Mouse (Mus musculus) hindbrain, embryonic 13.5 days (tissue): Measurements from ENCODE around the gene Ctsf. TPM values are rescaled to one million over a fixed set of nuclear protein-coding genes. Genes with fewer than 3 reads are reported as not detected.
"Not testable (repeated sequence)": the region's sequence is repeated elsewhere in the genome, so short reads cannot be mapped to it uniquely, and the experiment has no call there.

Experiments
- ATAC-seq: fragments of 200-750 bp; cut with Nextera tagmentation; 2 replicates; pipeline ENCODE4 v1.8.0; 2017; ENCODE audit warnings: moderate TSS enrichment; ENCODE audit not compliant: low FRiP score
- H3K27ac ChIP-seq: fragments of 300-500 bp; sonication (generic); 2 replicates; pipeline ENCODE4 v1.5.1; 2015; ENCODE audit warnings: inconsistent platforms, mild to moderate bottlenecking, moderate library complexity
- H3K27me3 ChIP-seq: fragments of 300-500 bp; sonication (generic); 2 replicates; pipeline ENCODE4 v1.6.1; 2015; ENCODE audit warnings: mild to moderate bottlenecking, inconsistent platforms
- H3K36me3 ChIP-seq: fragments of 300-500 bp; sonication (generic); 2 replicates; pipeline ENCODE4 v1.6.1; 2015; ENCODE audit warnings: mild to moderate bottlenecking, inconsistent platforms
- H3K4me1 ChIP-seq: fragments of 300-500 bp; sonication (generic); replicated peaks from 2 replicates; pipeline ENCODE4 v1.6.1; 2015; ENCODE audit warnings: inconsistent platforms
- H3K4me2 ChIP-seq: fragments of 300-500 bp; sonication (generic); 2 replicates; pipeline ENCODE4 v1.6.1; 2015; ENCODE audit warnings: inconsistent platforms, mild to moderate bottlenecking, moderate library complexity
- H3K4me3 ChIP-seq: fragments of 300-500 bp; sonication (generic); 2 replicates; pipeline ENCODE4 v1.5.1; 2015; ENCODE audit warnings: mild to moderate bottlenecking, inconsistent platforms
- H3K9ac ChIP-seq: fragments of 300-500 bp; sonication (generic); 2 replicates; pipeline ENCODE4 v1.6.1; 2015; ENCODE audit warnings: mild to moderate bottlenecking, inconsistent platforms
- H3K9me3 ChIP-seq: fragments of 300-500 bp; sonication (generic); 2 replicates; pipeline ENCODE4 v1.6.1; 2016; ENCODE audit warnings: inconsistent platforms
- WGBS: fragments of 180-500 bp; shearing (Covaris S2); methylation state at CpG from one replicate; pipeline ENCODE4 v1.1.7; 2015; 5-methylcytosine and 5-hydroxymethylcytosine counted together
- polyA plus RNA-seq: library from polyadenylated mRNA; unstranded; fragments of >200 nt; fragmentation: Nextera tagmentation; extraction: Ambion mirVana; gene quantifications from 2 replicates; pipeline ENCODE4 v1.2.1, GENCODE M21; 2015

The Ctsf gene
- polyA plus RNA-seq: 67.3 and 69.7 TPM in 2 replicates

DNA sequence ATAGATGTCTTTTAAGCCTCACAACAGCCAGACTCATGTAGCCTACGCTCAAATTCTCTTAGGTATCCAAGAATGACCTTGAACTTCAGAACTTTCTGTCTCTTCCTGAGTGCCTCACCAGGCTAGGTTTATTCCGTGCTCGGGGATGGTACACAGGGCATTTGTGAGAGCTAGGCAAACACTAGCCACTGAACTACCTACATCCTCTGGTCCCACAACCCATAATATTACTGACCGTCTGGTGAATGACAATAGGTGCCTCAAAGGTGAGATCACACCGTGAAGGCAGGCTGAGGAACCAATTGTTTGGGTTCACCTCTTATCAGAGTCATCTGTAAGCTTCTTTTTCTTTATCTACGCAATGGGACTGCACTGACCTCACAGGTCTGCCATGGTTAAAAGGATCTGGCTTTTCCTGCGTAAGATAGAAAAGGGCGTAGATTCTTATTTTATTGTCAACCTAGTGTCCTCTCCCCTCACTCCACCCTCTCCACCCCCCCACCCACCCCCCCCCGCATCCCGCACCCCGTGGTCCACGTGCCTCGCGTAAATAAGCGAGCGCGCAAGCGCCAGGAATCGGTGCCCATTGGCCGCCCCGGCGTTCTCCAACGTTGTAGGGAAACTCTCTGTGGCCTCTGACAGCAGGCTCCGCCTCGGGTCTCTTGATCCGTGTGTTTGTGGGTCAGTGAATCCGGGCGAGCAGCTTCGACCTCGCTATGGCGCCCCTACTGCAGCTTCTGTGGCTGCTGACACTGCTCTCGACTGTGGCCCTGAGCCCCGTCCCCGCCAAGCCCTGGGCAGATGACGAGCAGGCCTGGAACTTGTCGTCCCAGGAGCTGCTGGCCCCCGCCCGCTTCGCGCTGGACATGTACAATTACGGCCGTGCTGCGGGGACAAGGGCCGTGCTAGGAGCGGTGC, at the start of gene Ctsf:
TSS of gene Ctsf (plus strand) at position 579 of the 918 bp plus-strand sequence.
- Histone ChIP-seq H3K9ac (peak within 1 kb of the TSS; percentile 87), H3K4me2 (peak within 1 kb of the TSS; percentile 96), H3K27me3 (0 out of 2 replicates have a peak, but pooled peaks cover 3% of the 10 kb centered on the region), H3K9me3 (no peaks in the 10 kb centered on the region), H3K4me3 (peak within 1 kb of the TSS; percentile 61), H3K4me1 (peaks cover 14% of the 10 kb centered on the region), H3K27ac (peak within 1 kb of the TSS; percentile 65), H3K36me3 (peaks cover 17% of the 10 kb centered on the region)
- 4% methylated on average over 45 of the region's 45 CpGs for WGBS
- peak; percentile 92 for ATAC-seq

DNA sequence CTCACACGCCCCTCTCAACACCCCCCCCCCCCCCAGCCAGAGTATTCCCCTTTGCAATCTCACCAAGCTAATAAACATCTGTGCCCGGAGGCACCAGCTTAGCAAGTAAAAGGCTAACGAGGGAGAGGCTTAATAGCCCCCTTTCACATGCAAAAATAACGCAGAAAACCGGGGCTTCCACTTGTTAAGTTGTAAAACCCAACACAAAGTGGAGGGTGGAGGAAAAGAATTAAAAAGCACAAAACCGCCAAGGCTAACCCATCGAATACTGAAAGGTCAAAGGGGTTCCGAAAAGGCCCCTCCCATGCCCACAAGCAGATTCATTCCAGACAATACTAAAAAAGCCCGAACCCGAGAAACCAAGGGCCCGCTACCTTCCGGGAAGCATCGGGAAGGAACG, 44.6 kb upstream of the Ctsf start:
- no peaks in the 10 kb centered on the region for H3K27me3 ChIP-seq
- peak overlapping the region; percentile 87 for H3K4me3 ChIP-seq
- WGBS: 0% methylated on average over 14 of the region's 14 CpGs
- 0 out of 2 replicates have a peak, but pooled peaks cover under 1% of the 10 kb centered on the region for H3K9me3 ChIP-seq
- H3K36me3 ChIP-seq: no peaks in the 10 kb centered on the region
- peak overlapping the region; percentile 76 for H3K9ac ChIP-seq
- peak overlapping the region; percentile 96 for H3K4me2 ChIP-seq
- H3K4me1 ChIP-seq: peaks cover 37% of the 10 kb centered on the region
- H3K27ac ChIP-seq: peak overlapping the region; percentile 95
- no peak for ATAC-seq

DNA sequence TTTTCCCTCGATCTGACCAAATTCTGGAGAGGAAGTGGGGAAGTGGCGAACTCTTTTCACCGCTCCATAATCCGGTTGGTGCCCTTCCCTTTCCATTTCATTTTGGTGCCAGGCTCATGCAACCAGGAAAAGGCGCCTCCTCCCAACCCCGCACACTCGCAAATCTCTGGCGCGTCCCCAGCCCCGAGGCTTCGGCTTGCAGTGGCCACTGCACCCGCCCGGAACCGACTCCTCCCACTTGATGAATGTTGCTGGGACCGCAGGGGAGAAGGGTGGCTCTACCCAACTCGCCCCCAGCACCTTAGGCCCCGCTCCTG, 44.2 kb upstream of the Ctsf start:
- ATAC-seq: no peak
- Histone ChIP-seq H3K27me3 (no peaks in the 10 kb centered on the region), H3K27ac (peak overlapping the region; percentile 95), H3K4me1 (peaks cover 37% of the 10 kb centered on the region), H3K9ac (peak overlapping the region; percentile 76), H3K4me2 (peak overlapping the region; percentile 96), H3K9me3 (0 out of 2 replicates have a peak, but pooled peaks cover 5% of the 10 kb centered on the region), H3K4me3 (peak overlapping the region; percentile 87), H3K36me3 (no peaks in the 10 kb centered on the region)
- 0% methylated on average over 17 of the region's 17 CpGs for WGBS

DNA sequence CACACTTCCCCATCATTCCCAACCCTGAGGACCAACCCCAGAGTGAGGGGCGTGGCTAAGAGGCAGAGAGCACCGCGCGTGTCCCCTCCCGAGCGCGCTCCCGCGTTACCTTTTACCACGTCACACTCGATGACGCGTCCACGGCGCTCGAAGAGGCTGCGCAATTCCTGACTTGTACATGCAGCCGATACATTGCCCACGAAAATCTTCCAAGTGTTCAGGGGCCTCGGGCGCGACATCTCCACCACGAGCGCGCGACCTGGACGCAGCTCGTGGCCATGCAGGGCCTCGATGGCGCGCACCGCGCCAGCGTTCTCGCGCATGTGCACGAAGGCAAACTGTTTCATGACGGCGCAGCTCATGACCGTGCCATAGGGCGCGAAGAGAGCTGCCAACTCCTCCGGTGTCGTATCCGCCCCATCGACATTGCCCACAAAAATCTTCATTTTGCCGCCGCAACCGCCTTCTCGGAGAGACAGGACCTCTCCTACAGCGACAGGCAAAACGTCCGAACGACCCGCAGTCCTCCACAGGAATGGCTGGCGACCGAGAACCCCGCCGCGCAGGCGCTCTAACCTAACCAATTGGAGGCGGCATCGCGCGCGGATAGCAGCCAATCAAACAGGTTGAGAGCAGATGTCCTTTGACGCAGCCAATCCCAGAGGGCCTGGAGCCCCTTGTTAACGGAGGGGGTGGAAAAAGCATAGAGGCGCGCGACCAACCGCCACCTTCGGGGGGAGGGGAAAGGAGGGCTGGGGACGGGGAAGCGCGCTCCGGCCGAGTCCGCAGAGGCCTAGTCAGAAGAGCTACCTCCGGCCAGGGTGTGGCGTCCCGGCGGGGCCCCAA, 43.6 kb upstream of the Ctsf start, which contains the start of the genes Gm21992 and Rbm14:
TSS of gene Gm21992 (minus strand) at position 550 of the 846 bp plus-strand sequence.
TSS of gene Rbm14 (minus strand) at position 572 of the 846 bp plus-strand sequence.
- H3K9me3 ChIP-seq: 0 out of 2 replicates have a peak, but pooled peaks cover 5% of the 10 kb centered on the region
- peaks cover 37% of the 10 kb centered on the region for H3K4me1 ChIP-seq
- H3K4me2 ChIP-seq: peak within 1 kb of the TSS; percentile 96
- H3K36me3 ChIP-seq: no peaks in the 10 kb centered on the region
- WGBS: under 1% methylated on average over 82 of the region's 83 CpGs
- H3K4me3 ChIP-seq: peak within 1 kb of the TSS; percentile 87
- no peaks in the 10 kb centered on the region for H3K27me3 ChIP-seq
- H3K9ac ChIP-seq: peak within 1 kb of the TSS; percentile 76
- ATAC-seq: peak; percentile 99
- H3K27ac ChIP-seq: peak within 1 kb of the TSS; percentile 95

DNA sequence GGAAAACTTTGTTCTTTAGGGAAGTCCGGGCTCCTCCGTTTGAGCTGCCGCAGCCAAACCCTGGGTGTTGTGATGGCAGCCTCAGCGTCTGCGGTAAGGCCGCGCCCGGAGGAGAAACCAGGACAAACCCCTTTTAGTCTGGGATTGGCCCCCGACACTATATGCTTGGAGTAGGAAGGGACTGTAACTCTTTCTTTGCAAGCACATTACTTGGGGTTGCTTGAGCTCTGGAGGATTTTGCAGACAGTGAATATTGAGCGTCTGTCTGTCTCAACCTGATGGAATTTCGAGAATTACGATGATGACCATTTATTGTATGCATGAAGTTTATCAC, 43.1 kb upstream of the Ctsf start:
- peak overlapping the region; percentile 87 for H3K4me3 ChIP-seq
- no peaks in the 10 kb centered on the region for H3K27me3 ChIP-seq
- no peaks in the 10 kb centered on the region for H3K36me3 ChIP-seq
- peaks cover 37% of the 10 kb centered on the region for H3K4me1 ChIP-seq
- H3K9me3 ChIP-seq: 0 out of 2 replicates have a peak, but pooled peaks cover 5% of the 10 kb centered on the region
- H3K27ac ChIP-seq: peak overlapping the region; percentile 95
- ATAC-seq: no peak; the same call in 1 of the 2 replicates
- WGBS: 4% methylated on average over 12 of the region's 12 CpGs
- peak overlapping the region; percentile 96 for H3K4me2 ChIP-seq
- H3K9ac ChIP-seq: peak overlapping the region; percentile 76

DNA sequence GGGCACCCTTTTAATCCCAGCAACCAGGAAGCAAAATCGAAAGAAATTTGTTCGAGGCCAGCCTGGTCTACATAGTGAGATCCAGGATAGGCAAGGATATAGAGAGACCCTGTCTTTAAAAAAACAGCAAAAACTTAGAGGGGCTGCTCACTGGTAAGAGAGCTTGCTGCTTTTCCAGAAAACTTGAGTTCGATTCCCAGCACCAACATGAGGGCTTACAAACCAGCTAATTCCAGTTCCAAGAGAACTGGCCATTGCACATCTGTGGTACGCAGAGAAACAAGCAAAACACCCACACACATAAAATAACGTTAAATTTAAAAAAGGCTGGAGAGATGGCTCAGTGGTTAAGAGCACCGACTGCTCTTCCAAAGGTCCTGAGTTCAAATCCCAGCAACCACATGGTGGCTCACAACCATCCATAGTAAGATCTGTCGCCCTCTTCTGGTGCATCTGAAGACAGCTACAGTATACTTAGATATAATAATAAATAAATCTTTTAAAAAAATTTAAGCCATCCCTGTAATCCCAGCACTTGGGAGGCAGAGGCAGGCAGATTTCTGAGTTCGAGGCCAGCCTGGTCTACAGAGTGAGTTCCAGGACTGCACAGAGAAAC, 42.5 kb upstream of the Ctsf start:
- Histone ChIP-seq H3K4me2 (peak overlapping the region; percentile 96), H3K4me3 (peak overlapping the region; percentile 87), H3K4me1 (peaks cover 34% of the 10 kb centered on the region), H3K27ac (peak overlapping the region; percentile 95), H3K9ac (peak overlapping the region; percentile 76; the same call in 1 of the 2 replicates)
- not testable (repeated sequence) for H3K27me3 ChIP-seq, ATAC-seq, H3K9me3 ChIP-seq, H3K36me3 ChIP-seq
- WGBS: 76% methylated on average over 8 of the region's 8 CpGs

DNA sequence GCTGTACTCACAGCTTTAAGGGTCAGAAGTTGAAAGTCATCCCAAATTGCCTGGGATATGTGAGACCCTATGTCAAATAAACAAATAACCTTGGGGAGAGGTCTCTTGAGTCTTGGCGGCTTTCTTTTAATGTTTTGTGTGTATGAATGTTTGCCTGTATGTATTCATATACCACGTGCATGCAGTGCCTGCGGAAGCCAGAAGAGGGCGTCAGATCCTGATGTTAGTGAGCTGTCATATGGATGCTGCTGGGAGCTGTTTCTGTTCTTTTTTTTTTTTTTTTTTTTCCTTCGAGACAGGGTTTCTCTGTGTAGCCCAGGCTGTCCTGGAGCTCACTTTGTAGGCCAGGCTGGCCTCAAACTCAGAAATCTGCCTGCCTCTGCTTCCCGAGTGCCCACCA, 41.9 kb upstream of the Ctsf start:
- ATAC-seq: no peak
- Histone ChIP-seq H3K9me3 (0 out of 2 replicates have a peak, but pooled peaks cover 5% of the 10 kb centered on the region), H3K27ac (no peak overlapping the region), H3K36me3 (no peaks in the 10 kb centered on the region), H3K9ac (no peak overlapping the region), H3K27me3 (no peaks in the 10 kb centered on the region), H3K4me3 (no peak overlapping the region), H3K4me1 (peaks cover 28% of the 10 kb centered on the region), H3K4me2 (no peak overlapping the region)
- 80% methylated on average over 6 of the region's 6 CpGs for WGBS

DNA sequence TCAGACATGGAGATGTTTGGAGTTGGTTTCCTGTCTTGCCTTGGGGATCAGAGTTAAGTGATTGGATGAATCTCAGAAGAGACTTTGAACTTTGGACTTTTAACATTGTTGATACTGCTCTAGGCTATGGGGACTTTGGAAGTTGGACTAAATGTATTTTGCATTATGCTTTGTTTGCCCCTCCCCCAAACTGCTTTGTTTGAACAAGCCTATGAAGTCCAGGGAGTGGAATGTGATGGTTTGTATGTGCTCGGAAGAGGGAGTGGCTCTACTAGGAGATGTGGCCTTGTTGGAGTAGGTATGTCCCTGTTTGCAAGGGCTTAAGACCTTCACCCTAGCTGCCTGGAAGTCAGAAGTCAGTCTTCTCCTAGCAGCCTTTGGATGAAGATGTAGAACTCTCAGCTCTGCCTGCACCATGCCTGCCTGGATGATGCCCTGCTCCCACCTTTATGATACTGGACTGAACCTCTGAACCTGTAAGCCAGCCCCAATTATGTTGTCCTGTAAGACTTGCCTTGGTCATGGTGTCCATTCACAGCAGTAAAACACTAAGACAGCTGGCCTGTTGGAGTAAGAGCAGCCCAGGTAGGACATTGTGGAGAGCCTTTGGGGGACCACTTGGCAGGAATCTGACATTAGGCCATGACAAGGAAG, 37.6 kb upstream of the Ctsf start:
- ATAC-seq: no peak
- Histone ChIP-seq H3K9ac (no peak overlapping the region), H3K27me3 (no peaks in the 10 kb centered on the region), H3K4me1 (peaks cover 2% of the 10 kb centered on the region; the same call in 1 of the 2 replicates), H3K36me3 (no peaks in the 10 kb centered on the region), H3K9me3 (0 out of 2 replicates have a peak, but pooled peaks cover 5% of the 10 kb centered on the region), H3K4me2 (no peak overlapping the region), H3K27ac (no peak overlapping the region), H3K4me3 (no peak overlapping the region)
- WGBS: 71% methylated on average over 1 of the region's 1 CpGs

DNA sequence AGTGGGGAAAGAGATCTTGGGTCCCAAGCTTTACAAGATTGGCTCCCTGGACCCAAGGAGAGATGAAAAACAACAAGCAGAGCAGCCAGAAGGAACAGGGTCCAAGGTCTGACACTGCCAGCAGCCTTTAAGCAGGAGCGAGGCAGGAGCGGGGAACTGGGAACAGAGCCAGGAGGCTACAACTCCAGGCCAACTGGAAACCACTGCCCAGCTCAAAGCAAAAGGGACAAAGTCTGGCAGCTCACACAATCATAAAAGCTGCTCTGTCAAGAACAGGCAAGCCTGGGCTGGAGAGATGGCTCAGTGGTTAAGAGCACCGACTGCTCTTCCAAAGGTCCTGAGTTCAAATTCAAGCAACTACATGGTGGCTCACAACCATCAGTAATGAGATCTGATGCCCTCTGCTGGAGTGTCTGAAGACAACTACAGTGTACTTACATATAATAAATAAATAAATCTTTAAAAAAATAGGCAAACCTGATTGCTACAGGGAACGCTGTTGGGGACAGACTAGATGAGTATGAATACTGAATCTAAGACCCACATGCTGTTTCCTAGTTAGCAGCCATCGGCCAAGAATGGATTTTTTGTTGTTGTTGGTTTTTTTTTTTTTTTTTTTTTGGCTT, 34.1 kb upstream of the Ctsf start:
- WGBS: 80% methylated on average over 5 of the region's 5 CpGs
- Histone ChIP-seq H3K27me3 (no peaks in the 10 kb centered on the region), H3K36me3 (peaks cover 19% of the 10 kb centered on the region), H3K4me3 (no peak overlapping the region), H3K9ac (no peak overlapping the region), H3K27ac (no peak overlapping the region), H3K9me3 (no peaks in the 10 kb centered on the region), H3K4me1 (no peaks in the 10 kb centered on the region), H3K4me2 (no peak overlapping the region)
- no peak for ATAC-seq

DNA sequence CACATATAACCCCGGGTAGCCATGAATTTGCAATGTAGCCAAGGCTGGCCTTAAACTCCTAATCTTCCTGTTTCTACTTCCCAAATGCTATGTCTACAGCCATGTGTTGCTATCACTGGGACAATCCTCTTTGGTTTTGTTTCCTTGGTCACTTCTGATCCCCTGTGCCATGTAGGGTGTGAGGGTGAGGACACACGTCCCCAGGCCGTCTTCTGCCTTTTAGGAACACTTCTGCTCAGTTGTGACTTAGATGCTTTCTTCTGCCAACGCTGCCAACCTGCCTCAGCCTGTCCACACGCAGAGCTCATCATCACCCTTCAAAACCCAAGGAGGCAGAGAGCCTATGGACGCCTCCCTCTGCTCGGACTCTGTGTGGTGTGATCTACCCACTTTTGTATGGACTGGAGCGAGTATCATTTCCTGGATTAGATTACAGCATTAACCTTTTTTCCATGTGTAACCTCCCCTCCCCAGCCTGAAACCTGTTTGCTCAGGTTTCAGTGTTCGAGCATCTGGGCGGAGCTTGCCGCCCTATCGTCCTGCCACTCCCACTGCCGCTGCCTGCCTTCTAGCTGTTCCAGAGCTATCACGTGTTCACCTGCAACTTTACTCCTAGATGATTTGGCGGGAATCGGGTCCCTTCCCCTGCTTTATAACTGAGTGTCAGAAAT, 26.4 kb upstream of the Ctsf start:
- Histone ChIP-seq H3K9me3 (no peaks in the 10 kb centered on the region), H3K27ac (no peak overlapping the region), H3K36me3 (peaks cover 44% of the 10 kb centered on the region), H3K4me1 (peaks cover 10% of the 10 kb centered on the region; the same call in 1 of the 2 replicates), H3K27me3 (no peaks in the 10 kb centered on the region), H3K9ac (no peak overlapping the region), H3K4me3 (no peak overlapping the region), H3K4me2 (no peak overlapping the region)
- no peak for ATAC-seq
- WGBS: 70% methylated on average over 16 of the region's 16 CpGs

DNA sequence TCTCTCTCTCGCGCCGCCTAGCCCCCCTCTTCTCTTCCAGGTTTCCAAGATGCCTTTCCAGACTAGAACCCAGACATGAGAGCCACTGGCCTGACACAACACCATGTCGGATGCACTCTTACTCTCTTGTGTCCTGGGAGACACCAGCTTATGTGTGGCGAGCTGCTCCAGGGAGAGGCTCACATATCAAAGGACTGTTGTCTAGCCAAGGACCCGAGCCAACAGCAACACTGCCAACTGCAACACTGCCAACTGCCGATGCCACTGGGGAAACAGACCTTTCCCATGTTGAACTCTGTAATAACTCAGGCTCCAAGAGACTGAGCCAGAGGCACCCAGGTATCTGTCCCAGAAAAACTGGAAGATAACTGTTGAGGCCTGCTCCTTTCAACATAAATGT, 25.8 kb upstream of the Ctsf start:
- H3K9ac ChIP-seq: no peak overlapping the region
- no peak for ATAC-seq
- no peaks in the 10 kb centered on the region for H3K9me3 ChIP-seq
- H3K36me3 ChIP-seq: peaks cover 44% of the 10 kb centered on the region
- no peaks in the 10 kb centered on the region for H3K27me3 ChIP-seq
- WGBS: 69% methylated on average over 7 of the region's 7 CpGs
- H3K27ac ChIP-seq: no peak overlapping the region
- H3K4me2 ChIP-seq: no peak overlapping the region
- no peak overlapping the region for H3K4me3 ChIP-seq
- H3K4me1 ChIP-seq: peaks cover 10% of the 10 kb centered on the region; the same call in 1 of the 2 replicates
